Mouse (Mus musculus): ENCODE results near the gene Kcnj5.

DNA sequence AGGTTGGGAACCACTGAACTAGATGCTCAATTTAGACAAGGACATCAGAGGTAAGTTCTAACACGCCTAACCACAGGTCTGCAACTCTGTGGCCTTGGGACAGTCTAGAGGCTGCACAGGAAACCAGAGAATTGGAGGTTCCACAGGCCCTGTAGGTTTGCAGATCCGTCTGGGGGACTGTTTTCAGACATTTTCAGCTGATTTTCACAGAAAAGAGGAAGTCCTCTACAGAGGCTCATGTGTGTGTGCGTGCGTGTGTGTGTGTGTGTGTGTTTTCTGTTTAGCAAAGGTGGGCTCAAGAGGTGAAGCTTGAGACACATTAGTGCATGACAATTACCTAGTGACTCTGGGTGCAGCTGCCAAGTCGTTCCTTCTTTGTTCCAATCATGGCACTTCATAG lies 46.9 kb upstream of the Kcnj5 start:
- TF ChIP-seq POLR2A (IDR thresholded peaks at IDR 0.05; ENCODE audit: insufficient read length, low read depth) (no peak), MAX (IDR thresholded peaks at IDR 0.05; ENCODE audit: low read depth) (no peak)

All from myocyte (in vitro differentiated cells).